Mouse (Mus musculus) spleen, postnatal 10 days (tissue): ENCODE data around the gene Slc39a1.
"Not testable (repeated sequence)": the region's sequence is repeated elsewhere in the genome, so short reads cannot be mapped to it uniquely, and the experiment has no call there.

Experiments used
- DNase-seq, 2 experiments: peaks; one replicate each; pipeline ENCODE4 v3.0.0; 2021 to 2022; ENCODE audit warnings: low spot score in 2 of 2

The Slc39a1 gene

DNA sequence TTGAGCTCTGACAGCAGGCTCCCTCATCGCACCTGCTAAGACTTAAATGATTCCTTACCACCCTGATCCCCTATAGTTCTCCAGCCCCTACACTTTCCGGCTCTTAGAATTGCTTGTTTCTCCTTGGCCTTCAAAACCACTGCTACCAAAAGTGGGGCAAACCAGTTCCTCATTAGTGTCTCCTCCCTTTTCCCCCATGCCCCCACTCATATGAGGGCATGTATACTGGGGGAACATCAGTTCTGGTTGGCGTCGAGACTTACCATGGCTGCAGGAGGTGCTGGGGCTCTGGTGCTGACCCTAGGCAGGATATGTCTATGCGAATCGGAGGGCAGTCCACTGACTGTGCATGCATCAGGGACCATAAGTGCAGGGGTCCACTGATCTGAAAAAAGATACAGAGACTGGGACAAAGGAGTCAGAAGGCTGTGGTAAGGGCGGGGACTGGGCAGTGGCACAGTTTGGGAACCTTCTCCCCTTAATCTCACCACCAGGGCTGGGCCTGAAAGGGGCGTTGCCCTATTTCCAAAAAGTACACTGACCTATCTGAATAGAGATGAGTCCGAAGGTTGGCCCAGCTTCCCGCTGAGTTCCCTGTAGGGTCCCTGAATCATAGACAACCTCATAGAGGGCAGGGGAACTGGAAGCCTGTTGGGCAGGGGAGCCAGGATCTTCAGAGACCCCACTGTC, 6.2 kb upstream of the Slc39a1 start:
- no peak for DNase-seq

DNA sequence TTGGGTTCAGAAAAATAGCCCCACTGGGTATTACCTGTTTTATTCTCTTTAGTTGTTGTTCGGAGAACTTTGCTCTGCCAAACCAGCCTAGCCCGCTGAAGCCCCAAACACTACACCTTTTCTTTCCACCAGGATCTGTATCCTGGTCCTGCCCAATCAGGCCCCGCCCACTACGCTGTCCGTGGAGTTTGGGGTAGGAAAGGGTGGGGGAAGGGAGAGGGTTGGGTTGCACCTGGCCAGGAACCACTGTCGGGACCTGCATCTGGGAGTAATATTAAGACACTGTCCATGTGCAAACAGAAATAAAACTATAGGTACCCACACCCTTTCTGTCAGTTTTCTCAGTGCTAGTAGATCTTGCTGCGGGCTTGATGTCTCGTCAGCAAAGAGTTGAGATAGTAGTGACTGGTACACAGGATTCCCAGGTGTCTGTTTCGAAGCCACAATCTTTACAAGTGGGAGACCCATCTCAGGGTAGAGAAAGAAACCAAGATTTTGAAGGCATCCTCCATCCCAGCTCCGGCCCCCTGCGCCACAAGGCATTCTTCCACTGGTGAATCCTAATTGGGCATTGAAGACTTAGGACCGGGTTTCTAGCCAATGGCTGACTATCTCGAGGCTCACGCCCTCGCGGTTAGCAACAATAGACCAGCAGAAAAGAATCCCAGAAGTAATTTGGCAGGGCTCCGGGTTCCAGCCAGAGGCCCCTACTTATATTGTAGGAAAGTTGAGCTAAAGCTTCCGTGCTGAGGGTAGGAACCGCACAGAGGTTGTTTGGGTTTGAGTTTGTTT, 4.8 kb upstream of the Slc39a1 start, which contains the start of gene Creb3l4:
Gene Creb3l4, minus strand, starts transcription at position 529 of the 792 bp plus-strand sequence.
- DNase-seq: no peak

DNA sequence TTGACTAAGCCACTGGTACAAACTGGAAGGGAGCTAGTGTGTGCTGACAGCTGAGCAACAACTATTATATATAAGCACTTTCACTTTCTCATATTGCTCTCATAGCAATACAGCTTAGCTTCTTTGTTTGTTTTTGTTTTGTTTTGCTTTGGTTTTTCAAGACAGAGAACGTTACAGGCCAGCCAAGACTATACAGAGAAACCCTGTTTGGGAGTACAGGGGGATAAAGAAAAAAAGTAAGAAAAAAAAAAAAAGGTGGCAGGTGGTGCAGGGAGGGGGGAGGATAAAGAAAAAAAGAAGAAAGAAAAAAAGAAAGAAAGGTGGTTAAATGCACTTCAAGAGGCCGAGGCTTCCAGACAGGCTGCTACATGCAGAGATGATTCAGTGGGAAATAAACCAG, 2.6 kb upstream of the Slc39a1 start:
- no peak for DNase-seq

DNA sequence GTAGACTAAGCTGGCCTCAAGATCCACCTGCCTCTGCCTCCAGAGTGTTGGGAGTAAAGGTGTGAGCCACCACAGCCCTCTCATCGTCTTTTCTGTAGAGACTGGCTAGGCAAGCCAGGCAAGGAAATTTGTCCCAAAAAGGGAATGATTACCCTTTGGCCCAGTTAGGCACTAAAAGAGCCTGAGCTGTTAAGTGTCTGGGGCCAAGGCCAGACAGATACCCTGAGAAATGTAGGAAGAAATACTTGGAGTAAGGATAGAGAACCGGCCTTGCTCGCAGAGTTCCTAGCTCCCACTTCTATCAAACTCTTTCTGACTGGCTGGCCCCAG, 377 bp upstream of the Slc39a1 start:
- DNase-seq: no peak

DNA sequence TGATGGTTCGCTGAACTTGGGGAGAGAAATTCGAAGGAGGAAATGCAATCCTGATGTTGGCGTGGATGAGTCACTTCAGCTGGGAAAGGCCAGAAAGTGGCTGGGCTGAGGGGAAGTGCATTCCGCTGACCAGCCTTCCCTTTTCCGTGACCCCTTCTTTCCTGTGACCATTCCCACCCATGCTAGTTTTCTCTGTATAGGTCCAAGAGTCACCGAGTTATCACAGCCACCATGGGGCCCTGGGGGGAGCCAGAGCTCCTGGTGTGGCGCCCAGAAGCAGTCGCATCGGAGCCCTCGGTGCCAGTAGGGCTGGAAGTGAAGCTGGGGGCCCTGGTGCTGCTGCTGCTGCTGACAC, 751 bp downstream of the Slc39a1 start:
- DNase-seq: peak; percentile 26 to 44

DNA sequence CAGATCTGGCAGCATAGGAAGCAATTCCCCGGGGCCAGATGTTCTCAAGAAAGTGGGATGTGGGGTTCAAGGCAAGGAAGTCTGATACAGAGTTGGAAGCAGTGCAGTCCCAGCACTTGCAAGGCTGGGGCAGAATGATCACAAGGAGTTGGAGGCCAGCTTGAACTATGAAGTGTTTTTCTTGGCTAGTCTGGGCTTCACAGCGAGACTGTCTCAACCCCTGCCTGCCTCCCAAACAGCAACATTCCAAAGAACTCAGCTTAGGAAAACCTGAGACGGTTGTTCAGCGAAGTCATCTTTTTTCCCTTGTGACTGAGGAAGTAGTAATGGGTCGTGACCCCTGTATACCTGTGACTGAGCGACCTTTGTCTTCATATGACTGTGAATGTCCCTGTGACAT, 2.8 kb downstream of the Slc39a1 start:
- DNase-seq: no peak

DNA sequence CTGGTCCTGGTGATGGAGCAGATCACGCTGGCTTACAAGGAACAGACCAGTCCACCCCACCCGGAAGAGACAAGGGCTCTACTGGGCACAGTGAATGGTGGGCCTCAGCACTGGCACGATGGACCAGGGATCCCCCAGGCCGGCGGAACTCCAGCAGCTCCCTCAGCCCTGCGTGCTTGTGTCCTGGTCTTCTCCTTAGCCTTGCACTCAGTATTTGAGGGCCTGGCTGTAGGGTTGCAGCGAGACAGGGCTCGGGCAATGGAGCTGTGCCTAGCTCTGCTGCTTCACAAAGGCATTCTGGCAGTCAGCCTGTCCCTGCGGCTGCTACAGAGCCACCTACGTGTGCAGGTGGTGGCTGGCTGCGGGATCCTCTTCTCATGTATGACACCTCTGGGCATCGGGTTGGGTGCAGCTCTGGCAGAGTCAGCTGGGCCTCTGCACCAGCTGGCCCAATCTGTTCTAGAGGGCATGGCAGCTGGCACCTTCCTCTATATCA, 3.8 kb downstream of the Slc39a1 start:
- DNase-seq: not testable (repeated sequence)

DNA sequence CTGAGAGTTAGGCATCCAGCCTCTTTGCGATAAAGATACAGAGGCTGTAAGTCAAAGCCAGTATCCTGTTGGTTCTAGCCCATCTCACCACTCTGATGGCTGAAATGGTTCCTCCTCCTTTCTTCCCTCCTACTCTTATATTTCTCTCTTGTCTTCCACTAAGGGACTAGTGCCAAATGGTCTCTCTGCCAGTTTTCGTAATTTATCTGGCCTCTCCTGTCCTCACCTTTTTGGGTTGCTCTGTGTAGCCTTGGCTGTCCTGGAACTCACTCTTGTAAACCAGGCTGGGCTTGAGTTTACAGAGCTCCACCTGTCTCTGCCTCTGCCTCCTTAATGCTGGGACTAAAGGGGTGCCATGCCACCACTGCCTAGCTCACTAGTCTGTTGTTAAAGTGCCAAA, 4.7 kb downstream of the Slc39a1 start:
- not testable (repeated sequence) for DNase-seq

DNA sequence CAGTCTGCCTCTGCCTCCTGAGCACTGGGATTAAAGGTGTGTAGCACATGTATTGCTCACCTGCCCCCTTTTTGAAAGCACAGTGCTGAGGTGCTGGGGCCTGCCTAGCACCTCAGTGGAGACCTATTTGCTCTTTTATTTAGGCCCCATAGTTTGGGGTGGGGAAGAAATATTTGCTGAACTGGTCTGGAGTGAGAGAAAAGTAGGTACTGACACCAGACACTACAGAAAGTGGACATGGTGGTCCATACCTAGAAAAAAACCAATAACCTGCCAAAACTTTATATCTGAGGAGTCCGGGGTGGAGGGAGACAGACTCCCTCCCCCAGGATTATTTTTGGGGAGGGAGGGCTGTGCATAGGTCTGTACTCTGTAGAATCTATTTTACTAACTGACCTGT, 5.2 kb downstream of the Slc39a1 start:
- not testable (repeated sequence) for DNase-seq

DNA sequence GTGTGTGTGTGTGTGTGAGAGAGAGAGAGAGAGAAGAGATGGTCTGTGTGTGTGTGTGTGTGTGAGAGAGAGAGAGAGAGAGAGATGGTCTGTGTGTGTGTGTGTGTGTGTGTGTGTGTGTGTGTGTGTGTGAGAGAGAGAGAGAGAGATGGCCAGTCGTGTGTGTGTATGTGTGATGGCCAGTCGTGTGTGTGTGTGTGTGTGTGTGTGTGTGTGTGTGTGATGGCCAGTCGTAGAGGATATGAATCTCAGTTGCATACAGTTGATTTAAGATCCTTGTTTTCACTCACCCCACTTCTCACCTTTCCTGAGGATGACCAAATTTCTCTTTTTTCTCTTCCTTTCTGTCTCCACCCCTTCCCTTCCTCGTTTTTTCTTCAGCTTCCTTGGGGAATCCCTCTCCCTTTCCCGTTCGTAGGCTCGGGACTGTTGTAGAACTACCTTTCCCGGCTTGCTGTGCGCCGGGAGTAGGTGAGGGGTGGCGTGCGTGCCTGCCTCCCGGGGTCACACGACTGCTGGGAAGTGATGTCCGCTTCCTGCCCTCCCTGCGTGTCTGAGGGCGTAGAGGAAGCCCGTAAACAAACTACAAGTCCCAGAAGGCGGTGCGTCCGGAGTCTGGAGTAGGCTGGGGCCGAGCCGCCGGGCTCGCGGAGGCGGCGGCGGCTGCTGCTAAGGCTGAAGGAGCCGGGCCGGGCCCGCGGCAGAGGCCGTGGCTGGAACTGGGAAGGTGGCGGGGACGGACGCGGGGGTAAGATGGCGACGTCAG, 5.9 kb downstream of the Slc39a1 start, which contains the start of gene Crtc2:
Gene Crtc2, plus strand, starts transcription at position 511 of the 766 bp plus-strand sequence.
- peak; percentile 82 to 95 for DNase-seq

DNA sequence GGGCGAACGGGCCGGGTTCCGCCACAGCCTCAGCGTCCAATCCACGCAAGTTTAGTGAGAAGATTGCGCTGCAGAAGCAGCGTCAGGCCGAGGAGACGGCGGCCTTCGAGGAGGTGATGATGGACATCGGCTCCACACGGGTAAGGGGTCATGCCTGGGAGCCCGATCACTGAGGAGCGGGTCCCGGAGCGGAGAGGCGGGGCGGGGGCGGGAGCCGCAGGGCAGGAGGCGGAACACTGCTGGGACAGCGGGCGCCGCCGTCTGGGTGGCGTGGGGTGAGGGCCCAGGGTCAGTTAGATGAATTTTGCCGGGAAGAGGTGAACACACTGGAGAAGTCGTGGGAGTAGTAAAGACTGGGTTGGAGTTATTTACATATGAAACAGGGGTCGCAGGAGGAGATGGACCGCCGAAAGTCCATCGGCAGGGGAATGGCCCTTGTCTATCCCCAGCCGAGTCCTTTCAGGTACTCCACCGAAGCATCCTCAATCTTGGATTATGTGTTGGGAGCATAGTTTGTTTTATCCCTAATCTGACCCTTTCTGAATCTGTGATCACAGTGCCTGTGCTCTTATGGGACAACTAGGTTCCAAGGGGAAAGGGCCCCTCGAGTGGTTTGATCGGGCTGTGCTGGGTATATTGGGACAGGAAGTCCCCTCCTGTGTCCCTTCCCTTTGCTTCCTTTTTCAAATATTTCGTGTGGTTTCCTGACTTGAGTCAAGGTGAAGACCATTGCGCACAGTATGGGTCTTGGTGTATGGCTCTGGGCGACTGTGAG, 6.6 kb downstream of the Slc39a1 start:
- no peak for DNase-seq

DNA sequence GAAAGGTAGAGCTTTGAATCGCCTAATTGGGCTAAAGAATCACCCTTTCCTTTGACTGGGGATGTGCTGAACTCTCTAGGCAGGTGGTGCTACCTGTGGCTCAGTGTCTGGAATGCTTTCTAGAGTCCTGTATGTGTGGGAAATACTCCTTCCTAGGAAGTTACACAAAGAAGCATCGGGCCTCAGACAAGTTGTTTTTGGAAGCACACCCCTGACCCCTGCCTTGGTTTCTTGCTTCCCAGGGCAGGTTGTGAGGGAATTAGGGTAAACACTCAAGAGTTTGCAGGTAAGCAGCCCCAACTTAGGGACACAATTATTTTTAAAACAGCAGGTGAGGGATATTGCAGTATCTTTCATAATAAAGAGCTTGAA, 7.2 kb downstream of the Slc39a1 start:
- no peak for DNase-seq

DNA sequence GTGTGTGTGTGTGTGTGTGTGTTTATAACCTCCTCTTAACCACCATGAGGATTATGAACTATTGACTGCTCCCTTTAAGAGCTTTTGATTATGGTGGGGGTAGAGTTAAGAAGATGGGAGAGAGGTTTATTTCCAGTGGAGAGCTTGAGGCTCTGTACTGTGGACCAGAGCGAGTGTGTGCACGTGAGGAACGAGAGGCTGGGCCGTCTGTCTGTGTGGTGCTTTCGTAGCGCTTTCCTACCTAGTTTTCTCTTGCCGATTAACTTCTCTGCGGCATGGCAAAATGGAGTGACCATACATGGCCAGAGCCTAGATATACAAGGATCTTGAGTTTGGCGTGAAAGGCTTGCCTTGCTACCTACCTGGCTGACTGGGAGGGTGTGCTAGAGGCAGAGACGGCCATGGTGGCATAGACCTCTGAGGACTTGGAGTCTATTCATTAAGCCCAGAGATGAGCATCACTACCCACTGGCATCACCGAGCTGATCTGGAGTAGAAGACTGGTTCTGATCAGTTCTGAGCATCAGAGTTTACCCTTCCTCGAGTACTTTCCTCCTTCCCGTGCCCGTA, 7.9 kb downstream of the Slc39a1 start:
- DNase-seq: no peak

DNA sequence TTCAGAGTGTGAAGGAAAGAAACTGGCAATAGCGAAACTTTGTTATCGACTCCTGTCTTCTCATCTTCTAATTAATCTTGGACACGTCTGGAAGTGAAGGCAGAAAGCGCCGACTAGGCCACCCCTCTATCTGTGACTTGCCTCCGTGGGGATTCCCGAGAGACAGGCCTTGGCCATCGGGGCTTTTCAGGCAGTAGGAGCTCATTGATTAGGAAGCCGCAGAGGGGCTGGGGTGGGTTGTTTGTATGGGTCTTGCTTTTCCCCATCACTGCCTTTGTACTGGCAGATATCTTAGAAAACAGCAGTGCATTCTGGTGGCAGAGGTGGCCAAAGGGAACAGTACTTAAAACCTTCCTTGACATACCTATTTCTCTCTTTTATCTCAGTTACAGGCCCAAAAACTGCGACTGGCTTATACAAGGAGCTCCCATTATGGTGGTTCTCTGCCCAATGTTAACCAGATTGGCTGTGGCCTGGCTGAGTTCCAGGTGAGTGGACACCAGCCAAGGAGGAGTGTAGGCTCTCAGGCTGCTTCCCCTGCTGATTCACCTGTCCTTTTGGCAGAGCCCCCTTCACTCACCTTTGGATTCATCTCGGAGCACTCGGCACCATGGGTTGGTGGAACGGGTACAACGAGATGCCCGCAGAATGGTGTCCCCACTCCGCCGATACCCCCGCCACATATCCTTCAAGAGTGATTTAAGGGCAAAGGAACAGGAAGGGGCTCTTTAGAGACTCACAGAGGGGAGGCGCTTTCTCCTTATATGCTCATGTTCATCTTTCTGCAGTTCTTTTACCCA, 9.0 kb downstream of the Slc39a1 start:
- no peak for DNase-seq

DNA sequence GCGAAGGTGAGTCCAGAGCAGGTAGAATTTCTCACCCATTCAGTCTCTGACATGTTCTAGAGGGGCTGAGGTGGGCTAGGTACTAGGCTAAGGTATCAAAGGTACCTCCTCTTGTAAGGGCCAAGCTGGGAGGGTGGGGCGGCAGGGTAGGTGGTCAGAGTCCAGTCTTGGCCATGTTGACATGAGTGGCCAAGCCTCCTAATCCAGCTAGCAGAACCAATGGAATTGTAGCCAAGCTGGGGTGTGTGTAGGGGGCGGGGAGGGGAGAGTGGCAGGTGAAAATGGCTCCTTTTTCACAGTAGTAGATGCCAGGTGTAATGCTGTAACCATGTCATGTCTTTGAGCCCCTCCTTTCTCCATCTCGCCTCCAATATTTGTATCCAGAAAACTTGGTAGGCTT, 10.5 kb downstream of the Slc39a1 start:
- no peak for DNase-seq

DNA sequence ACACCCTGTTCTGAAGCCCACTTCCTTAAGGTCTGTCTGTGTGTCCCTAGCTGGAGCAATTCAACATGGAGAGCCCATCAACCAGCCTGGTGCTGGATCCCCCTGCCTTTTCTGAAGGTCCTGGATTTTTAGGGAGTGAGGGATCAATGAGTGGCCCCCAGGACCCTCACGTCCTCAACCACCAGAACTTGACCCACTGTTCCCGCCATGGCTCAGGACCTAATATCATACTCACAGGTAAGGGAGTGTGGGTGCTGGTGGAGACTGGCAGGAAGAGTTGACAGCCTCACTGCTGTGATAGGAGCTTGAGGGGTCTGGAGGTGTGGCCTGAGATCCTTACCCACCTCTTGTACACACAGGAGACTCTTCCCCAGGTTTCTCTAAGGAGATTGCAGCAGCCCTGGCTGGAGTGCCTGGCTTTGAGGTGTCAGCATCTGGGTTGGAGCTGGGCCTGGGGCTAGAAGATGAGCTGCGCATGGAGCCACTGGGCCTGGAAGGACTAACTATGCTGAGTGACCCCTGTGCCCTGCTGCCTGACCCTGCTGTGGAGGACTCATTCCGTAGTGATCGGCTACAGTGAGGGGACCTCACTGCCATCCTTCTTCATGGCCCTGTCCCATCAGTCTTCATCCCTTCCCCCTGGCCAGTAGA, 15.3 kb downstream of the Slc39a1 start:
- DNase-seq: no peak

DNA sequence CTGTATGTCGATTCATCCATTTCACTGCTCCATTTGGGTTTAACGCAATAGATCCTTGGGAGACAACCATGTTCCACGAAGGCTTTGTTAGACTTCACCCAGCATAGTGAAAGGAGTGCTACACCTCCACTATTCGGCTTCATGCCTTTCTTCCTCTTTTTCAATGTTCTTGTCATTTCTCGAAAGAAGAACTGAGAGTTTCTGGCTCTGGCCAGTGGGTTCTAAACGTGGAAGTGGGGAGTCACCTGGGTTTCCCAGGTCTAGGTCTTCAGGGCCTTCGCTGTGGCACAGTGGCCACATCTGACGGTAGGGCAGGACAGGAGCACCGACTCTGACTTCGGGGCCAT, 16.7 kb downstream of the Slc39a1 start:
- DNase-seq: peak in 1 of 2 experiments; percentile 16

DNA sequence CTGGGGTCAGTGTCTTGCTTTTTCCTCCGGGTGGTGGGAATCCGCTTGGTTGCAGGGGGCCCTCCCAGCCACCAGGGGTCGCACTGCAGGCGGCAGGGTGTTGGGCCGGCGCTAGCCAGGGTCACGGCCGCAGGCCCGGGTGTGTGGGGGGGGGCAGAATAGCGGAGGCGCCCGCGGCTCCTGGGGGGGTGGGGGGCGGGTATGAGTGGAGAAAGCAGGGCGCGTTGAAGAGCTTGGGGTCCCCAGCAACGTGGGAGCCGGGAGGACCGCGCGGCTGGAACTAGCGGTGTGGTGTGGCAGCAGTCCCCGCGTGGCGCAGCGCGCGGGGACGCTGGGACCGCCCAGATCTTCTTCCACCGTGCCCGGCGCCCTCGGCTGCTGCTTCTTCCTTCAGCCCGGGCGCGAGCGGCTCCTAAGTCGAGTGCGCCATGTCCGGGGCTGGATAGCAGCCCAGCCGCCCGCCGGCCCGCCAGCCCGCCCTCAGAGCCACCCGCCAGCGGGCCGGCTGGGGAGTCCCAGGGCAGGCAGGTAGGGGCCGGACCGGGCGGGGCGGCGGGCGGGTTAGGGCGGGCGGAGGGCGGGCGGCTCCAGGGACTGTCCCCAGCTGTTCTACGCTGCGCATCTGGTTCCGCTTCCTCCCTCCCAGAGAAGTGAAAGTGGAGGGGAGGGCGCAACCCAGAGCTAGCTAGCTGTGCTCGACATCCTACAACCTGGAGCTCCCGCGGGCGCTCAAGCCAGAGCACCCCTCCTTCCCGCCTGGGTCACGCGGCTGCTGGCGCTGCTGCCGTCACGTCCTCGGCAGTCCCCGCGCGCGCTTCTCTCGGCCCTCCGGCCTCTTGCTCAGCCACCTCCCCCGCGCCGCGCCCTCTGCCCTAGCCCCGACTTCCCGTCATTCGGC, 17.3 kb downstream of the Slc39a1 start, which contains the start of gene Dennd4b:
Gene Dennd4b, plus strand, starts transcription at position 152 of the 898 bp plus-strand sequence.
- DNase-seq: peak; percentile 95
